Mouse (Mus musculus): Measurements from ENCODE around the gene Morf4l2. TPM values are rescaled to one million over a fixed set of nuclear protein-coding genes. Genes with fewer than 3 reads are reported as not detected.

Morf4l2 gene
- 261 and 263 TPM in 2 replicates for polyA plus RNA-seq (2016; fragmentation: Nextera tagmentation; extraction: Ambion mirVana)

GRCm38 (mm10) chrX:136743459-136743858 is at the start of gene Morf4l2:
TSS of gene Morf4l2 (minus strand) at chrX:136743690.
- 67% methylated on average over 12 of the region's 12 CpGs for WGBS (ENCODE audit: insufficient replicate concordance)
- peak within 1 kb of the TSS; percentile 67 for H3K9ac ChIP-seq
- peak within 1 kb of the TSS; percentile 65 for H3K4me3 ChIP-seq
- H3K4me1 ChIP-seq = peaks cover 5% of the 10 kb centered on the region
- peaks cover 6% of the 10 kb centered on the region for H3K36me3 ChIP-seq
- H3K27me3 ChIP-seq (replicated peaks) = no peaks in the 10 kb centered on the region
- H3K9me3 ChIP-seq (replicated peaks) = no peaks in the 10 kb centered on the region
- no peak for ATAC-seq
- peak within 1 kb of the TSS; percentile 87 for H3K27ac ChIP-seq
- peak within 1 kb of the TSS; percentile 74 for H3K4me2 ChIP-seq

GRCm38 (mm10) chrX:136789446-136789845 is 46.0 kb upstream of the Morf4l2 start:
- no peak overlapping the region for H3K9ac ChIP-seq
- H3K27me3 ChIP-seq (replicated peaks) = no peaks in the 10 kb centered on the region; the same call in 1 of the 2 replicates
- no peak overlapping the region for H3K4me3 ChIP-seq
- no peak for ATAC-seq
- H3K36me3 ChIP-seq = 0 out of 2 replicates have a peak, but pooled peaks cover 2% of the 10 kb centered on the region
- no peaks in the 10 kb centered on the region for H3K4me1 ChIP-seq
- no peak overlapping the region for H3K27ac ChIP-seq
- WGBS (ENCODE audit: insufficient replicate concordance) = 74% methylated on average over 4 of the region's 4 CpGs
- no peaks in the 10 kb centered on the region for H3K9me3 ChIP-seq (replicated peaks)
- no peak overlapping the region for H3K4me2 ChIP-seq

GRCm38 (mm10) chrX:136780041-136780440 is 36.6 kb upstream of the Morf4l2 start, which contains the start of gene Glra4:
TSS of gene Glra4 (minus strand) at chrX:136780141.
- Histone ChIP-seq H3K9me3 (replicated peaks) (no peaks in the 10 kb centered on the region), H3K4me3 (no peak within 1 kb of the TSS), H3K27ac (no peak within 1 kb of the TSS), H3K36me3 (no peaks in the 10 kb centered on the region), H3K4me2 (no peak within 1 kb of the TSS), H3K27me3 (replicated peaks) (no peaks in the 10 kb centered on the region), H3K9ac (no peak within 1 kb of the TSS), H3K4me1 (no peaks in the 10 kb centered on the region)
- 64% methylated on average over 3 of the region's 3 CpGs for WGBS (ENCODE audit: insufficient replicate concordance)
- no peak for ATAC-seq

DNA sequence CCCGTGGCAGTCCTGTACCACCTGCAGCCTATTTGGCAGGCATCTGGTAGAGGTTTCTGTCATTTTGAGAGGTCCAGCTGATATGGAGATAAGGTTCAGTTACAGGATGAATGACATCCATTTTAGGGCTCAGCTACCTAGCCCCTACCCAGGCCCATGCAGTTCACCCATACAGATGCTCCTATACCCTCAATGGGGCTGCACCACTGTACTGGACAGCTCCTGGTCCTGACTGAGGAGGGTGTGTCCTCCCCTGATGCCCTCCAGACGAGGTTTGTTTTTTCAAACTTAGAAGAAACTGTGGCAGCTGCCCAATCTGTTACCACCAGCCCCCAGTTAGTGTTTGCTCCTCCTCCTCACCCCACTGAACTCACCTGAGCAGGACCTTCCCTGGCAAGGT is 35.8 kb upstream of the Morf4l2 start:
- Histone ChIP-seq H3K9ac (no peak overlapping the region), H3K27ac (no peak overlapping the region), H3K27me3 (replicated peaks) (no peaks in the 10 kb centered on the region), H3K4me3 (no peak overlapping the region), H3K4me2 (no peak overlapping the region), H3K9me3 (replicated peaks) (no peaks in the 10 kb centered on the region), H3K4me1 (no peaks in the 10 kb centered on the region), H3K36me3 (no peaks in the 10 kb centered on the region)
- no peak for ATAC-seq
- 47% methylated on average over 2 of the region's 2 CpGs for WGBS (ENCODE audit: insufficient replicate concordance)

DNA sequence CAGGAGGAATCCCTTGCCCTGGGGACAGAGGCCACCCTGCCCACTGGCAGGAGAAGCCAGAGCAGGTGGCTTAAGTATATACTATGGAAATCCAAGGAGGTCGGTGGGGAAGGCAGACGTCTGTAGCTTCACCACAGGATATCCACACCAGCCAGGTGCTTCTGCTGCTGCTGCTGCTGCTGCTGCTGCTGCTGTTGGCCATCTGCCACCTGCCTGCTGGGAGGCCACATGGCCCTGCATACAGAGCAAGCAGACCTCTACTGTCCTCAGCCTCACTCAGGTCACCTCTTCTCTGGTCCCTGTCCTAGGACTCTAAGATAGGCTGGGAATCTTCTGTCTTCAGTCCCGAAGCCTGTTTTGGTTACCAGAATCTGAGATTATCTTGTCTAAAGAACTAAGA is 34.6 kb upstream of the Morf4l2 start:
- ATAC-seq = no peak
- no peak overlapping the region for H3K9ac ChIP-seq
- no peak overlapping the region for H3K4me3 ChIP-seq
- H3K36me3 ChIP-seq = no peaks in the 10 kb centered on the region
- H3K9me3 ChIP-seq (replicated peaks) = no peaks in the 10 kb centered on the region
- no peaks in the 10 kb centered on the region for H3K27me3 ChIP-seq (replicated peaks)
- H3K27ac ChIP-seq = no peak overlapping the region
- H3K4me2 ChIP-seq = no peak overlapping the region
- H3K4me1 ChIP-seq = no peaks in the 10 kb centered on the region
- 62% methylated on average over 3 of the region's 3 CpGs for WGBS (ENCODE audit: insufficient replicate concordance)

DNA sequence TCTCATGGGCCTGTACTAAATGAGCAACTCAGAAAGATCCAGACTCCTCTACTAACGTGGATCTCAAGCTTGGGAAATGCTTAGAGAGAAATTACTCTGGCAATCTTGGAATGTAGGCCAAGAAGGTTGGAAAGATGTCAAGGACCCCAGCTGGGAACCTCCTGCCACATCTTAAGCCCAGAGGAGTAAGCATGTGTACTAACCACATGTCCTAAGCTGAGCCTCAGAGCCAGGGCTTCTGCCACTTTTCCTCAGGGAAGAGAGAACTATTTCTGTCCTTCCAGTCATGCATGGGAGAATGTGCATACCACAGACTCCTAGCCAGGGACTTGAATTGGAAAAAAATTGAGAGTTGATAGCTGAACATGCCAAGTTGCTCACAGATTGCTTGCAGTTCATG is 29.5 kb upstream of the Morf4l2 start:
- no peak for ATAC-seq
- Histone ChIP-seq H3K9ac (no peak overlapping the region), H3K4me3 (no peak overlapping the region), H3K27me3 (replicated peaks) (no peaks in the 10 kb centered on the region), H3K4me2 (no peak overlapping the region), H3K27ac (no peak overlapping the region), H3K4me1 (no peaks in the 10 kb centered on the region), H3K36me3 (no peaks in the 10 kb centered on the region), H3K9me3 (replicated peaks) (no peaks in the 10 kb centered on the region)
- 57% methylated on average over 1 of the region's 1 CpGs for WGBS (ENCODE audit: insufficient replicate concordance)

GRCm38 (mm10) chrX:136761103-136762074 is 17.9 kb upstream of the Morf4l2 start:
- H3K9ac ChIP-seq = no peak overlapping the region
- H3K27me3 ChIP-seq (replicated peaks) = no peaks in the 10 kb centered on the region
- no peaks in the 10 kb centered on the region for H3K36me3 ChIP-seq
- no peak overlapping the region for H3K4me2 ChIP-seq
- H3K9me3 ChIP-seq (replicated peaks) = no peaks in the 10 kb centered on the region
- no peaks in the 10 kb centered on the region for H3K4me1 ChIP-seq
- 66% methylated on average over 11 of the region's 11 CpGs for WGBS (ENCODE audit: insufficient replicate concordance)
- no peak overlapping the region for H3K4me3 ChIP-seq
- no peak for ATAC-seq
- H3K27ac ChIP-seq = no peak overlapping the region

DNA sequence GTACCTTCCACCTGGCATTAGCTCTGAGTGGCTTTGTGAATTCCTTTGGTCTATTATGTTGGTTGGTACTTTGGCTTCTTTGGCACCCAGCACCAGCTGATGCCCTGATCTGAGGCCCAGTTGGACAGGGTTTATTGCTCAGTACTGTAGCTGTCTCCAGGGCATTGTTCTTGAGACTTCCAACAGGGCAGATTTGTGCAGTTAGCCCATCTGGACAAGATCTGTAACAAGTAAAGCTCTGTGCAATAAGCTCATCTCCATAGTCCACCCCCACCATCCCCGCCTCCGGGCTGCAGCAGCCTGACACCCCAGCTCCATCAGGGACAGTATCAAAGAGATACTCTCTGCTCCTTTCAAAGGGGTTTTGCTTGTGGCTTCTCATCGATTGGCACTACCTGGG is 12.0 kb upstream of the Morf4l2 start:
- Histone ChIP-seq H3K4me2 (no peak overlapping the region), H3K9ac (no peak overlapping the region), H3K4me1 (no peaks in the 10 kb centered on the region), H3K9me3 (replicated peaks) (no peaks in the 10 kb centered on the region), H3K4me3 (no peak overlapping the region), H3K36me3 (no peaks in the 10 kb centered on the region), H3K27me3 (replicated peaks) (no peaks in the 10 kb centered on the region), H3K27ac (no peak overlapping the region)
- no peak for ATAC-seq
- 88% methylated on average over 3 of the region's 3 CpGs for WGBS (ENCODE audit: insufficient replicate concordance)

GRCm38 (mm10) chrX:136749329-136749728 is 5.8 kb upstream of the Morf4l2 start:
- no peak for ATAC-seq
- no peaks in the 10 kb centered on the region for H3K27me3 ChIP-seq (replicated peaks)
- H3K4me2 ChIP-seq = no peak overlapping the region
- WGBS (ENCODE audit: insufficient replicate concordance) = 63% methylated on average over 4 of the region's 4 CpGs
- 0 out of 2 replicates have a peak, but pooled peaks cover 3% of the 10 kb centered on the region for H3K36me3 ChIP-seq
- H3K4me3 ChIP-seq = no peak overlapping the region
- no peak overlapping the region for H3K27ac ChIP-seq
- H3K9me3 ChIP-seq (replicated peaks) = no peaks in the 10 kb centered on the region
- no peaks in the 10 kb centered on the region for H3K4me1 ChIP-seq
- H3K9ac ChIP-seq = no peak overlapping the region

DNA sequence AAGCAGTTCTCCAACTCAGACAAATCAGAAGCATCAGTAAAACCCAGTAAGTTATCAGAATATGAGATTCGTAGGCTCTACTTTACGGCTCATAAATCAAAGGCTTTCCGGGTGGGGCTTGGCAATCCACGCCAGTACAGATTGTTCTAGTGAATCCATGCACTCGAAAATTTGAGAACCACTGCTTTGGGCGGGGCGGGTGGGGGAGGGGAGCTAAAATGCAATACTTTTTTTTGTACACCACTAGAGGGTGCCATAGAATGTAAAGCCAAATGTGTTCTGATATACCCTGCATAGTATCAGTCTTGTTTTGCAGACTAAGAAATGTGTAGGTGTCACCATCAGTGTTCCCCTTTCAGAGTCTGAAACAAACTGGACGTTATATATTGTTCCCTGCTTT is 1.2 kb upstream of the Morf4l2 start:
- WGBS (ENCODE audit: insufficient replicate concordance) = 56% methylated on average over 8 of the region's 8 CpGs
- no peaks in the 10 kb centered on the region for H3K4me1 ChIP-seq
- H3K36me3 ChIP-seq = 0 out of 2 replicates have a peak, but pooled peaks cover 3% of the 10 kb centered on the region
- H3K4me3 ChIP-seq = no peak overlapping the region
- no peak for ATAC-seq
- H3K4me2 ChIP-seq = no peak overlapping the region
- no peaks in the 10 kb centered on the region for H3K27me3 ChIP-seq (replicated peaks)
- no peak overlapping the region for H3K9ac ChIP-seq
- no peaks in the 10 kb centered on the region for H3K9me3 ChIP-seq (replicated peaks)
- no peak overlapping the region for H3K27ac ChIP-seq

DNA sequence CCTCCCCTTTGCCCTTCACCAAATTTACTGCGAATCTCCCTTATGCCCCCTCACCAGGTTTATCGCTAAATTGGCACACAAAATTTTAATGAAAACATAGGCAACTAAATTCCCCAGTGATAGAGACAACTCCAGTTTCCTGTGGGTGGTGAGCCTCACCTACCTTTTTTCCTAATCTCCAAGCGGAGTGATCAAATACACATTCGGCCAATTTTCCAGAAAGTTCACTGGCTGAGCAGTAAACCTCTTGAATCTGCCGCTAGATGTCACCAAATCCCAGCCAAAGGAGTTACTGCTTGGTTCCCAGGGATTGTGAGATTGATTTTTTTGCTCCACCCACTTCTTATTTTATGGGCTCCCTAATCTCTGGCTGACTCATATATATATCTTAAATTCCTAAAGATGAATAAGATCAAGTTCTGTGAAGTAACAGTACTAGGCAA is 808 bp downstream of the Morf4l2 start:
- Histone ChIP-seq H3K4me1 (peaks cover 8% of the 10 kb centered on the region), H3K9ac (peak overlapping the region; percentile 67), H3K36me3 (peaks cover 9% of the 10 kb centered on the region), H3K27me3 (replicated peaks) (no peaks in the 10 kb centered on the region), H3K9me3 (replicated peaks) (no peaks in the 10 kb centered on the region), H3K4me3 (peak overlapping the region; percentile 65), H3K4me2 (peak overlapping the region; percentile 74), H3K27ac (peak overlapping the region; percentile 87)
- no peak for ATAC-seq
- 15% methylated on average over 5 of the region's 5 CpGs for WGBS (ENCODE audit: insufficient replicate concordance)

DNA sequence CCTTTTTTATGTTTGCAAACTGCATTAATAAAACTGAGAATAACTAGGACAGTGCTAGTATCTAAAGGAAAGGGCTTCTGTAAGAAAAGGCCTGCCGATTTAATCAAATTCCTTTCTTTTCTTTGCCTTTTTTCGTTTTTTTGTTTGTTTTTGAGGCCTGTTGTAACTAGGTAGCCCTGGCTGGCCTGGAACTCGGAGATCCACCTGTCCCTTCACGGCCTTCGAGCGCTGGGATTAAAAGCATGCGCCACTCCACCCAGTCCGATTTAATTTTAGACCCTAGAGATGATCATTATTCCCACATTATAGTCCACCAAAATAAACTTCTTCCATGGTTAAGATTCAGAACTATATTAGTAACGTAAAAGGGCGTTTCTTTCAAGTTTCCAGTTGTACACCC is 1.2 kb downstream of the Morf4l2 start:
- peak overlapping the region; percentile 87 for H3K27ac ChIP-seq
- no peaks in the 10 kb centered on the region for H3K27me3 ChIP-seq (replicated peaks)
- peaks cover 9% of the 10 kb centered on the region for H3K36me3 ChIP-seq
- peak overlapping the region; percentile 65 for H3K4me3 ChIP-seq
- no peak for ATAC-seq
- peak overlapping the region; percentile 74 for H3K4me2 ChIP-seq
- WGBS (ENCODE audit: insufficient replicate concordance) = 9% methylated on average over 10 of the region's 10 CpGs
- peak overlapping the region; percentile 67 for H3K9ac ChIP-seq
- peaks cover 8% of the 10 kb centered on the region for H3K4me1 ChIP-seq
- H3K9me3 ChIP-seq (replicated peaks) = no peaks in the 10 kb centered on the region
